Mouse (Mus musculus) adrenal gland, postnatal 4 days (tissue): ENCODE data around the gene Ndrg4. TPM values are rescaled to one million over a fixed set of nuclear protein-coding genes. Genes with fewer than 3 reads are reported as not detected.
"Not testable (repeated sequence)": the region's sequence is repeated elsewhere in the genome, so short reads cannot be mapped to it uniquely, and the experiment has no call there.

Experiments used
- DNase-seq, 2 experiments: peaks; one replicate each; pipeline ENCODE4 v3.0.0; 2021 to 2022; ENCODE audit warnings: low spot score in 2 of 2, mixed read lengths in 2 of 2
- long read RNA-seq, 2 experiments: library from polyadenylated mRNA; stranded (forward); transcript quantifications; one replicate each; pipeline ENCODE4 v2.0.0; 2021
- total RNA-seq, 2 experiments: library from RNA; stranded (reverse); gene quantifications; 2 replicates each; pipeline ENCODE4 v1.2.3; 2021

Gene Ndrg4
- 10 to 100 TPM; 31.5 to 43.8 TPM for total RNA-seq
- long read RNA-seq, experiment 1, transcript Ndrg4-203 (14 exons, 2,738 nt): major isoform, 11 of 34 reads
- long read RNA-seq, experiment 1, partial matches to known transcripts: 8 of 34 reads
- long read RNA-seq, experiment 1, other reads (novel, unspliced or antisense): 10 of 34 reads
- long read RNA-seq, experiment 2, transcript Ndrg4-202 (15 exons, 2,966 nt): major isoform, 25 of 97 reads
- long read RNA-seq, experiment 2, transcript Ndrg4-201 (17 exons, 3,101 nt): minor isoform, 9 of 97 reads
- long read RNA-seq, experiment 2, transcript Ndrg4-203 (14 exons, 2,738 nt): minor isoform, 23 of 97 reads
- long read RNA-seq, experiment 2, partial matches to known transcripts: 8 of 97 reads
- long read RNA-seq, experiment 2, other reads (novel, unspliced or antisense): 31 of 97 reads

GRCm38 (mm10) chr8:95676631-95677030, at the start of gene Ndrg4:
TSS of gene Ndrg4 (plus strand) at chr8:95676980.
- no peak for DNase-seq

GRCm38 (mm10) chr8:95632840-95633239, 43.9 kb upstream of the Ndrg4 start:
- DNase-seq: no peak

GRCm38 (mm10) chr8:95633262-95634062, 43.3 kb upstream of the Ndrg4 start, which contains the start of gene Gins3:
TSS of gene Gins3 (plus strand) at chr8:95633453.
- peak; percentile 75 to 89 for DNase-seq

- DNase-seq: no peak
These were observed 42.8 kb upstream of the Ndrg4 start for GRCm38 (mm10) chr8:95634063-95634340.

- no peak for DNase-seq
These were observed 31.8 kb upstream of the Ndrg4 start for GRCm38 (mm10) chr8:95644942-95645341.

- no peak for DNase-seq
These were observed 28.5 kb upstream of the Ndrg4 start for GRCm38 (mm10) chr8:95648251-95648650.

GRCm38 (mm10) chr8:95653351-95653750, 23.4 kb upstream of the Ndrg4 start:
- DNase-seq: no peak

- no peak for DNase-seq
These were observed 20.9 kb upstream of the Ndrg4 start for GRCm38 (mm10) chr8:95655831-95656230.

GRCm38 (mm10) chr8:95656316-95657002, 20.3 kb upstream of the Ndrg4 start:
- no peak for DNase-seq

GRCm38 (mm10) chr8:95657523-95657922, 19.3 kb upstream of the Ndrg4 start:
- no peak for DNase-seq

GRCm38 (mm10) chr8:95660334-95660882, 16.4 kb upstream of the Ndrg4 start:
- no peak for DNase-seq

- no peak for DNase-seq
These were observed 15.7 kb upstream of the Ndrg4 start for GRCm38 (mm10) chr8:95661085-95661484.

- DNase-seq: no peak
These were observed 15.2 kb upstream of the Ndrg4 start for GRCm38 (mm10) chr8:95661575-95661974.

- DNase-seq: no peak
These were observed 13.7 kb upstream of the Ndrg4 start for GRCm38 (mm10) chr8:95662885-95663598.

- no peak for DNase-seq
These were observed 13.2 kb upstream of the Ndrg4 start for GRCm38 (mm10) chr8:95663599-95663949.

- not testable (repeated sequence) for DNase-seq
These were observed 10.8 kb upstream of the Ndrg4 start for GRCm38 (mm10) chr8:95665813-95666452.

- no peak for DNase-seq
These were observed 8.4 kb upstream of the Ndrg4 start for GRCm38 (mm10) chr8:95668163-95668958.

- no peak for DNase-seq
These were observed 6.8 kb upstream of the Ndrg4 start for GRCm38 (mm10) chr8:95669967-95670366.

GRCm38 (mm10) chr8:95671861-95672260, 4.9 kb upstream of the Ndrg4 start:
- DNase-seq: no peak

- DNase-seq: no peak
These were observed 4.0 kb upstream of the Ndrg4 start for GRCm38 (mm10) chr8:95672811-95673210.
